Mouse (Mus musculus) bone marrow macrophage, adult 2 months (primary cell): ENCODE data around the gene Rere.

ENCODE experiments used
- CTCF ChIP-seq: IDR thresholded peaks from 2 replicates; pipeline ENCODE4 v1.5.1; 2012; ENCODE audit warnings: low read depth, mild to moderate bottlenecking, low read length, moderate library complexity
- POLR2A ChIP-seq: IDR thresholded peaks from 2 replicates; pipeline ENCODE4 v1.6.1; 2012; ENCODE audit warnings: mild to moderate bottlenecking, low read depth, low read length, borderline replicate concordance

DNA sequence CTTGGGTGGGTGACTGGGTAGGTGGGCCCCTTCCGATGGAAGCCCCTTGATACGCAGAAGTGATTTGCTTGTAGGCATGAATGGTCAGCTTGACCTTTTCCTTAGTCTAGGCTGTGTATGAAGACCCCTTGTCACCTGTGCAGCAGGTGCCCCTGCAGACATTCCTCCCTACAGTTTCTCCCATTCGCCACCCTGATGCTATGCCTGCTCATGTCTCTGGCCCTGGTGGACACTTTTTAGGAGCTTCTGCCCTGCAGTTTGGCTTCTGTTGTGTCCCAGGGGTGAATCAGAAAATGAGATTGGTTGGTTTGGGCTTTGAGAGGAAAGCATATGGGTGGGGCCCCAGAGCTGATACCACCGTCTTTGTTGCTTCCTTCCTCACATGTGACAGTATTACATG is 343.5 kb downstream of the Rere start:
- TF ChIP-seq CTCF (no peak), POLR2A (no peak)
